Mouse (Mus musculus): ENCODE results near the gene Rnaseh2b. TPM values are rescaled to one million over a fixed set of nuclear protein-coding genes. Genes with fewer than 3 reads are reported as not detected.
A peak's percentile ranks its signal among the peaks of the same experiment; 100 is the strongest.

Gene Rnaseh2b
- polyA plus RNA-seq, 1 experiment from 2014 or later = 70.4 TPM

DNA sequence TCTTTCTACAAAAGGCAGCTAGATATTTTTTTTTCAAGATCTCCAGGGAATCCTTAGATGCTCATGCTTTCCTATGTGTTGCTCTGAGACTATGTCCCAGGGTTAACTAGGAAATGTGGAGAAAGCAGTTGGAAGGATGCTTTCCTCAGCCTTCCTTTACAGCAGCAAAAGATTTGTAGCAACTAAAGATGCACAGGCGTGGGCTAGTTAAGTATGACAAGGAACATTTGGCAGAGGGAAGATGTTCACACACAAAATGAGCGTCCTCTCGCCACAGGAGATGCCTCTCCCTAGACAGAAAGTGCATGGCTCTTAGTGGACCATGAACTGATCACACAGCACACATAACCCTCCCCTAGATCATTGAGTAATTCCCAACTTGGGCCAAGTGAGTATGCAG is 125.1 kb downstream of the Rnaseh2b start:
- H3K4me3 ChIP-seq (ENCODE audit: control insufficient read depth in 1 of 2, insufficient read depth in 1 of 2, low read depth in 1 of 2, low read length in 2 of 2) = no peak overlapping the region
- 77% methylated on average over 3 of the region's 3 CpGs for WGBS
- H3K4me1 ChIP-seq (ENCODE audit: control insufficient read depth in 2 of 2, insufficient read depth in 2 of 2, low read length in 2 of 2) = peaks cover 18 to 23% of the 10 kb centered on the region in 2 experiments
- no peaks in the 10 kb centered on the region for H3K27me3 ChIP-seq (ENCODE audit: control insufficient read depth, insufficient read depth, low read length)
- 0 out of 2 replicates have a peak overlapping the region, but pooled peaks have one; percentile 12 for H3K9ac ChIP-seq (ENCODE audit: low read length)
- peaks cover under 1% of the 10 kb centered on the region; the same call in 1 of the 2 replicates for H3K9me3 ChIP-seq (ENCODE audit: control insufficient read depth, low read length)
- no peak overlapping the region for H3K4me2 ChIP-seq (ENCODE audit: low read length)
- peak overlapping the region in 1 of 2 experiments; percentile 49; a peak in 2 of 4 replicates for H3K27ac ChIP-seq (replicated peaks in 1 of 2; ENCODE audit: control insufficient read depth in 1 of 2, insufficient read depth in 1 of 2, low read depth in 2 of 2, low read length in 2 of 2)
- H3K36me3 ChIP-seq (ENCODE audit: control insufficient read depth, insufficient read depth, low read length) = no peaks in the 10 kb centered on the region
- no peak for ATAC-seq (ENCODE audit: insufficient number of reproducible peaks, insufficient read depth, low FRiP score, low read depth)

GRCm38 (mm10) chr14:62422265-62422664 is 129.9 kb downstream of the Rnaseh2b start:
- Histone ChIP-seq H3K9me3 (ENCODE audit: control insufficient read depth, low read length) (no peaks in the 10 kb centered on the region), H3K36me3 (ENCODE audit: control insufficient read depth, insufficient read depth, low read length) (no peaks in the 10 kb centered on the region), H3K4me1 (ENCODE audit: control insufficient read depth in 2 of 2, insufficient read depth in 2 of 2, low read length in 2 of 2) (peaks cover 2 to 5% of the 10 kb centered on the region in 2 experiments), H3K27me3 (ENCODE audit: control insufficient read depth, insufficient read depth, low read length) (no peaks in the 10 kb centered on the region), H3K4me3 (ENCODE audit: control insufficient read depth in 1 of 2, insufficient read depth in 1 of 2, low read depth in 1 of 2, low read length in 2 of 2) (no peak overlapping the region), H3K4me2 (ENCODE audit: low read length) (no peak overlapping the region), H3K27ac (replicated peaks in 1 of 2; ENCODE audit: control insufficient read depth in 1 of 2, insufficient read depth in 1 of 2, low read depth in 2 of 2, low read length in 2 of 2) (no peak overlapping the region), H3K9ac (ENCODE audit: low read length) (no peak overlapping the region)
- ATAC-seq (ENCODE audit: insufficient number of reproducible peaks, insufficient read depth, low FRiP score, low read depth) = no peak
- 64% methylated on average over 4 of the region's 4 CpGs for WGBS

Other genes starting within 250 kb of the Rnaseh2b start
- 0.78 and 0.80 TPM in 2 replicates for gene Dleu7, start 458 bp downstream of the Rnaseh2b start, polyA plus RNA-seq (2014; fragmentation: Nextera tagmentation; extraction: Ambion mirVana)
- gene Gucy1b2, start 163.7 kb downstream of the Rnaseh2b start, polyA plus RNA-seq (2014; fragmentation: Nextera tagmentation; extraction: Ambion mirVana) = 0.08 and 0.20 TPM in 2 replicates

Measured in heart, embryonic 14.5 days (tissue).